Mouse (Mus musculus) granulocyte monocyte progenitor cell, adult 5-6 weeks (primary cell): ENCODE measurements around the gene 6430531B16Rik. TPM values are rescaled to one million over a fixed set of nuclear protein-coding genes. Genes with fewer than 3 reads are reported as not detected.

Experiments used
- ATAC-seq: replicated peaks from 2 replicates; pipeline ENCODE4 v1.8.0; 2016; ENCODE audit warnings: mild to moderate bottlenecking, moderate TSS enrichment, inconsistent platforms; ENCODE audit not compliant: poor library complexity, severe bottlenecking
- total RNA-seq, 2 experiments: library from RNA; stranded (forward) in 1 of 2; stranded (reverse) in 1 of 2; fragments of 200-712, 200-1000 nt in 1 of 2; fragments of >200 nt in 1 of 2; fragmentation: Nextera tagmentation in 1 of 2; gene quantifications; 2 replicates each; pipeline ENCODE4 v1.2.3; 2014 to 2017

The 6430531B16Rik gene
- total RNA-seq, 2 experiments from 2014 or later, result 0.52 to 0.62 TPM

GRCm38 (mm10) chr7:139944291-139945240, 34.0 kb downstream of the 6430531B16Rik start:
- ATAC-seq, result peak; percentile 7; the same call in 1 of the 2 replicates

DNA sequence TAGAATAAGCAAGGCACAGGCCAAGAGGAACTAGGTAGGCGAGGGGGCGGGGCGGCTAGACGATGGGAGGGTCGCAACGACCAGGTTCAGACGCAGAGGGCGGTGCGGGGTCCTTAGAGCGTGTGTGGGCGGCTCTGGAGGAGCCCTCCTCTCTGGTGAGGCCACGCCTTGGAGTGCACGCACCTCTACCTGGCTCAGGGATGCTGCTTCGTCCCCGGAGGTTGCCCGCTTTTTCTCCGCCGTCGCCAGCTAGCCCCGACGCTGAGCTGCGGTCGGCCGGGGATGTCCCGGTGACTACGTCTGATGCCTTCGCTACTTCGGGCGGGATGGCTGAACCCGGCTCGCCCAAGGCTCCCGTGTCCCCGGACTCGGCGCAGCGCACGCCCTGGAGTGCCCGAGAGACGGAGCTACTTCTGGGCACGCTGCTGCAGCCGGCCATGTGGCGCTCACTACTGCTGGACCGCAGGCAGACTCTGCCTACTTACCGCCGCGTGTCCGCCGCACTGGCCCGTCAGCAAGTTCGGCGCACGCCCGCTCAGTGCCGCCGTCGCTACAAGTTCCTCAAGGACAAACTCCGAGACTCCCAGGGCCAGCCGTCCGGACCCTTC, 34.8 kb downstream of the 6430531B16Rik start, which contains the start of gene Utf1:
Utf1 (plus strand) TSS at position 116 of the 608 bp plus-strand sequence.
- peak; percentile 64 for ATAC-seq

DNA sequence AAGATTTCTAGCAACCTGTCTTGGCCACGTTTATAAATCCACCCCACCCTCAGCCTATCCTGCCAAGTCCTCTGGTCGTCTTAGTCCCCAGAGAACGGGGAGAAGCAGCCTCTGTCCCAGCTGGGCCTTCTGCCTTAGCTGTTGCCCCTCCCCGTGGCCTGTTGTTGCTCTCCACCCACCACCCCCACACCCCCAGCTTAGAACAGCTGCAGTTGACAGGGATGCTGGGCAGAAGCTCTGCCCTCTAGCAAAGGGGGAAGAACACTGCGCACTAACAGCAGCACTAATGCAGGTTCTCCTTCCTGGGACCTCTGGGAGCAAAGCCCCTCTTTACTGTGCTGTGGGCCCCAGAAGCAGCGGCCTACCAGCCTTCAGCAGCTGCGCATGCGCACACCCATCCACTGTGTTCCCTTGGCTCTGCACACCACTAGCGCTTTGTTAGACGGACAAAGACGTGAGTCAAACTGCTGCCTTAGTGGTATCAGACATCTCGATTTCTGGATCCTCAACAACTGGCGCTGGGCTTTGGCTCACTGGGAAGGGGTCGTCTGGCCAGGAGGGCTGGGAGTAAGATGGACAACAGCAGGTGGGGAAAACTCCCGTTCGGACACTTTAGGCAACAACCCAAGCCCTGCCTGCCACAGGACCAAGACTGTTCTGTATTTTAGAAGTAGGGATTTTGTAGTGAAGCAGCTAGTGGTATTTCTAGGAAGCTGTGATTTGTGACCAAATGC, 37.9 kb downstream of the 6430531B16Rik start:
- no peak for ATAC-seq

DNA sequence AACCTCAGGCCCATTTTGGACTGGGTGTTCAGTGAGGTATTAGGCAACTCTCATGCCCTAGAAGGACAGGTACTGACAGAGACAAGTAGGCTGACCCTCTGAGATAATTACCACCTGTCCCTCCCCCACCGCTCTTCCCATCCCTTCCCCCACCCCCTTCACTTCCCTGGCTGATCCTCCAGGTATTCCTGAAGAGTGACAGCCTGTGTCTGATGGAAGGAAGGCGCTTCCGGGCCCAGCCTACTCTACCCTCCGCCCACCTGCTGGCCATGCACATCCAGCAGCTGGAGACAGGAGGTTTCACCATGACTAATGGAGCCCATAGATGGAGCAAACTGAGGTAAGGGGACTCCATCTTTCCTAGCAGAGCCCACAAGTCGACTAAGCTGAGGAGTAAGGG, 40.7 kb downstream of the 6430531B16Rik start:
- ATAC-seq, result no peak

GRCm38 (mm10) chr7:139937138-139937537, 41.4 kb downstream of the 6430531B16Rik start:
- no peak for ATAC-seq

- no peak for ATAC-seq
These were observed 41.9 kb downstream of the 6430531B16Rik start for GRCm38 (mm10) chr7:139936705-139937104.

GRCm38 (mm10) chr7:139930732-139931131, 47.8 kb downstream of the 6430531B16Rik start:
- peak; percentile 83 for ATAC-seq

Other genes with a start within 250 kb of the 6430531B16Rik start
- not detected in 2 replicates for gene Adgra1, start 144.6 kb downstream of the 6430531B16Rik start, total RNA-seq (2014; fragmentation: Nextera tagmentation)
- not detected in 2 replicates for gene Adgra1, start 144.6 kb downstream of the 6430531B16Rik start, total RNA-seq (2017)
- not detected in 2 replicates for gene Kndc1, start 84.1 kb downstream of the 6430531B16Rik start, total RNA-seq (2014; fragmentation: Nextera tagmentation)
- gene Kndc1, start 84.1 kb downstream of the 6430531B16Rik start, total RNA-seq (2017), result not detected in 2 replicates
- gene Utf1, start 35.0 kb downstream of the 6430531B16Rik start, total RNA-seq (2014; fragmentation: Nextera tagmentation), result not detected in 2 replicates
- gene Utf1, start 35.0 kb downstream of the 6430531B16Rik start, total RNA-seq (2017), result not detected in 2 replicates
- 0.38 TPM in 1 of 2 replicates, not detected in the other for gene Adam8, start 13.8 kb upstream of the 6430531B16Rik start, total RNA-seq (2014; fragmentation: Nextera tagmentation)
- 0.99 and 1.3 TPM in 2 replicates for gene Adam8, start 13.8 kb upstream of the 6430531B16Rik start, total RNA-seq (2017)
- 21.3 and 21.5 TPM in 2 replicates for gene Zfp511, start 57.6 kb upstream of the 6430531B16Rik start, total RNA-seq (2014; fragmentation: Nextera tagmentation)
- 20.6 and 21.5 TPM in 2 replicates for gene Zfp511, start 57.6 kb upstream of the 6430531B16Rik start, total RNA-seq (2017)
- 19.2 and 34.8 TPM in 2 replicates for gene Tubgcp2, start 57.9 kb upstream of the 6430531B16Rik start, total RNA-seq (2014; fragmentation: Nextera tagmentation)
- gene Tubgcp2, start 57.9 kb upstream of the 6430531B16Rik start, total RNA-seq (2017), result 36.3 and 40.4 TPM in 2 replicates
- not detected in 2 replicates for gene Msx3, start 70.3 kb upstream of the 6430531B16Rik start, total RNA-seq (2014; fragmentation: Nextera tagmentation)
- not detected in 2 replicates for gene Msx3, start 70.3 kb upstream of the 6430531B16Rik start, total RNA-seq (2017)
- 0.67 TPM in 1 of 2 replicates, not detected in the other for gene Caly, start 103.8 kb upstream of the 6430531B16Rik start, total RNA-seq (2014; fragmentation: Nextera tagmentation)
- not detected in 2 replicates for gene Caly, start 103.8 kb upstream of the 6430531B16Rik start, total RNA-seq (2017)
- gene Prap1, start 114.6 kb upstream of the 6430531B16Rik start, total RNA-seq (2014; fragmentation: Nextera tagmentation), result not detected in 2 replicates
- gene Prap1, start 114.6 kb upstream of the 6430531B16Rik start, total RNA-seq (2017), result not detected in 2 replicates
- gene Fuom, start 123.7 kb upstream of the 6430531B16Rik start, total RNA-seq (2014; fragmentation: Nextera tagmentation), result 4.3 and 13.6 TPM in 2 replicates
- 2.5 and 12.9 TPM in 2 replicates for gene Fuom, start 123.7 kb upstream of the 6430531B16Rik start, total RNA-seq (2017)
- gene Paox, start 137.0 kb upstream of the 6430531B16Rik start, total RNA-seq (2014; fragmentation: Nextera tagmentation), result 37.9 and 44.7 TPM in 2 replicates
- 26.6 and 38.5 TPM in 2 replicates for gene Paox, start 137.0 kb upstream of the 6430531B16Rik start, total RNA-seq (2017)
- gene Echs1, start 137.7 kb upstream of the 6430531B16Rik start, total RNA-seq (2014; fragmentation: Nextera tagmentation), result 97.4 and 109 TPM in 2 replicates
- gene Echs1, start 137.7 kb upstream of the 6430531B16Rik start, total RNA-seq (2017), result 107 and 150 TPM in 2 replicates
- 11.4 and 21.0 TPM in 2 replicates for gene Mtg1, start 158.8 kb upstream of the 6430531B16Rik start, total RNA-seq (2014; fragmentation: Nextera tagmentation)
- gene Mtg1, start 158.8 kb upstream of the 6430531B16Rik start, total RNA-seq (2017), result 9.5 and 14.4 TPM in 2 replicates
- not detected in 2 replicates for gene Sprn, start 176.1 kb upstream of the 6430531B16Rik start, total RNA-seq (2014; fragmentation: Nextera tagmentation)
- not detected in 2 replicates for gene Sprn, start 176.1 kb upstream of the 6430531B16Rik start, total RNA-seq (2017)
- not detected in 2 replicates for gene Olfr522, start 186.0 kb upstream of the 6430531B16Rik start, total RNA-seq (2014; fragmentation: Nextera tagmentation)
- not detected in 2 replicates for gene Olfr522, start 186.0 kb upstream of the 6430531B16Rik start, total RNA-seq (2017)
- not detected in 2 replicates for gene Olfr523, start 194.5 kb upstream of the 6430531B16Rik start, total RNA-seq (2014; fragmentation: Nextera tagmentation)
- not detected in 2 replicates for gene Olfr523, start 194.5 kb upstream of the 6430531B16Rik start, total RNA-seq (2017)
- not detected in 2 replicates for gene Olfr524, start 227.2 kb upstream of the 6430531B16Rik start, total RNA-seq (2014; fragmentation: Nextera tagmentation)
- gene Olfr524, start 227.2 kb upstream of the 6430531B16Rik start, total RNA-seq (2017), result not detected in 2 replicates
- gene Cd163l1, start 239.5 kb upstream of the 6430531B16Rik start, total RNA-seq (2014; fragmentation: Nextera tagmentation), result not detected in 2 replicates
- not detected in 2 replicates for gene Cd163l1, start 239.5 kb upstream of the 6430531B16Rik start, total RNA-seq (2017)